Mouse (Mus musculus): Measurements from ENCODE around the gene Fryl.

DNA sequence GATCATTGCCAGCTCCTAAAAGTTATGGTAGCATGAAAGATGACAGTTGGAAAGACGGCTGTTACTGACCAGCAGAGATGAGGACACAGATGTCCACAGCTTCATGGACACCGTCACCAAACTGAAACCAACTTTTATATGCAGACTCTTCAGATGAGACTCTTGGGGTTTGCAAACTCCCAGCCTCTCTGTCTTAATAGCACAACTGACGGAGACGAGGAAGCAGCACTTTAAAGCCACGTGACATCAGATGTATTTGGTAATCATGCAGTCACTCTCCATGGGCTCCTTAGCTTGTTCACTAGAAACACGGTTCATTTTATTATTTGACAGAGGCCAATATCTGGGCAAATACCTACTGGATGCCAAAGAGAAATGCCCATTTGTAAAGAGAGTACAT is 280.4 kb downstream of the Fryl start:
- TF ChIP-seq CTCF (IDR thresholded peaks at IDR 0.05; ENCODE audit: borderline replicate concordance, extremely low read depth, insufficient read depth, insufficient read length) (no peak), POLR2A (IDR thresholded peaks at IDR 0.05; ENCODE audit: borderline replicate concordance, extremely low read depth, insufficient read depth, insufficient read length, poor library complexity, severe bottlenecking) (no peak)

All from brain, embryonic 14.5 days (tissue).